Mouse (Mus musculus): ENCODE measurements at regions not wholly inside any gene's neighbourhood (a gene's known extent, or its start where the extent isn't known, plus 50 kb on each side); places are given as distances from the start of the nearest gene placed in this dataset.
A peak's percentile ranks its signal among the peaks of the same experiment; 100 is the strongest.

DNA sequence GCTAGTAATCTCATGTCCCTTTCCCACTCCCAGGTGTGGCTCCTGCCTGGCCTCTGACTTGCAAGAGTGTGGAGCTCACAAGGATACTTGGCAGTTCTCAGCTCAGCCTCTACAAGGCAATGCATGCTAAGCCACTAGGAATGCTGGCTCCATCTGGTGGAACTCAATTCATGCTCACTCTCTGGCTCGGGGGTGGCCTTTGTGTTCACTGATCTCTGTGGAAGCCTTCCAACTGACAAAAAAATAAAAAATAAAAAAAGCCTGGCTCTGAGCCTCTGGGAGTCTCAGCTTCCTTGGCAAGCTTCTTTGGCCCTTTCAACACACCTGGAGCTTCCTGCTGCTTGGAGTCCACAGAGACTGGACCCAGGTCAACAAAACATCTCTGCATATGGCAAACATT is 571.8 kb upstream of the Gm19410 start:
- Histone ChIP-seq H3K27ac (ENCODE audit: low read length) (no peak overlapping the region), H3K36me3 (ENCODE audit: insufficient read depth, low read length) (no peaks in the 10 kb centered on the region), H3K9me3 (ENCODE audit: low read length) (no peaks in the 10 kb centered on the region), H3K4me1 (ENCODE audit: insufficient read depth, low read length) (no peaks in the 10 kb centered on the region), H3K4me3 (ENCODE audit: low read length) (no peak overlapping the region), H3K9ac (replicated peaks; ENCODE audit: low read length) (no peak overlapping the region), H3K27me3 (ENCODE audit: insufficient read depth, low read length) (no peaks in the 10 kb centered on the region), H3K4me2 (replicated peaks; ENCODE audit: low read depth, low read length) (no peak overlapping the region)
- WGBS, result 32% methylated on average over 1 of the region's 1 CpGs
- peak; percentile 72 for ATAC-seq (ENCODE audit: low FRiP score, low TSS enrichment)

- Histone ChIP-seq H3K9ac (replicated peaks; ENCODE audit: low read length) (no peak overlapping the region), H3K4me2 (replicated peaks; ENCODE audit: low read depth, low read length) (no peak overlapping the region), H3K27me3 (ENCODE audit: insufficient read depth, low read length) (no peaks in the 10 kb centered on the region), H3K4me1 (ENCODE audit: insufficient read depth, low read length) (peaks cover 4% of the 10 kb centered on the region), H3K27ac (ENCODE audit: low read length) (no peak overlapping the region), H3K36me3 (ENCODE audit: insufficient read depth, low read length) (no peaks in the 10 kb centered on the region), H3K4me3 (ENCODE audit: low read length) (no peak overlapping the region), H3K9me3 (ENCODE audit: low read length) (no peaks in the 10 kb centered on the region)
- WGBS, result 21% methylated on average over 4 of the region's 4 CpGs
- peak; percentile 55; the same call in 1 of the 2 replicates for ATAC-seq (ENCODE audit: low FRiP score, low TSS enrichment)
These were observed 569.4 kb upstream of the Gm19410 start for GRCm38 (mm10) chr8:35196189-35196588.

- H3K27me3 ChIP-seq (ENCODE audit: insufficient read depth, low read length), result no peaks in the 10 kb centered on the region
- peaks cover 13% of the 10 kb centered on the region for H3K4me1 ChIP-seq (ENCODE audit: insufficient read depth, low read length)
- ATAC-seq (ENCODE audit: low FRiP score, low TSS enrichment), result no peak
- H3K4me3 ChIP-seq (ENCODE audit: low read length), result no peak overlapping the region
- H3K4me2 ChIP-seq (replicated peaks; ENCODE audit: low read depth, low read length), result no peak overlapping the region
- WGBS, result 65% methylated on average over 2 of the region's 2 CpGs
- no peak overlapping the region for H3K27ac ChIP-seq (ENCODE audit: low read length)
- H3K9me3 ChIP-seq (ENCODE audit: low read length), result no peaks in the 10 kb centered on the region
- H3K9ac ChIP-seq (replicated peaks; ENCODE audit: low read length), result no peak overlapping the region
- no peaks in the 10 kb centered on the region for H3K36me3 ChIP-seq (ENCODE audit: insufficient read depth, low read length)
These were observed 566.8 kb upstream of the Gm19410 start for GRCm38 (mm10) chr8:35198766-35199165.

GRCm38 (mm10) chr8:35201416-35201815 is 564.2 kb upstream of the Gm19410 start:
- H3K4me1 ChIP-seq (ENCODE audit: insufficient read depth, low read length), result peaks cover 29% of the 10 kb centered on the region
- ATAC-seq (ENCODE audit: low FRiP score, low TSS enrichment), result peak; percentile 49; the same call in 1 of the 2 replicates
- H3K4me2 ChIP-seq (replicated peaks; ENCODE audit: low read depth, low read length), result peak overlapping the region; percentile 29; the same call in 1 of the 2 replicates
- no peaks in the 10 kb centered on the region for H3K9me3 ChIP-seq (ENCODE audit: low read length)
- 0 out of 2 replicates have a peak overlapping the region, but pooled peaks have one; percentile 14 for H3K9ac ChIP-seq (replicated peaks; ENCODE audit: low read length)
- H3K36me3 ChIP-seq (ENCODE audit: insufficient read depth, low read length), result no peaks in the 10 kb centered on the region
- no peak overlapping the region for H3K4me3 ChIP-seq (ENCODE audit: low read length)
- peak overlapping the region; percentile 68 for H3K27ac ChIP-seq (ENCODE audit: low read length)
- no peaks in the 10 kb centered on the region for H3K27me3 ChIP-seq (ENCODE audit: insufficient read depth, low read length)
- WGBS, result 40% methylated on average over 12 of the region's 12 CpGs

DNA sequence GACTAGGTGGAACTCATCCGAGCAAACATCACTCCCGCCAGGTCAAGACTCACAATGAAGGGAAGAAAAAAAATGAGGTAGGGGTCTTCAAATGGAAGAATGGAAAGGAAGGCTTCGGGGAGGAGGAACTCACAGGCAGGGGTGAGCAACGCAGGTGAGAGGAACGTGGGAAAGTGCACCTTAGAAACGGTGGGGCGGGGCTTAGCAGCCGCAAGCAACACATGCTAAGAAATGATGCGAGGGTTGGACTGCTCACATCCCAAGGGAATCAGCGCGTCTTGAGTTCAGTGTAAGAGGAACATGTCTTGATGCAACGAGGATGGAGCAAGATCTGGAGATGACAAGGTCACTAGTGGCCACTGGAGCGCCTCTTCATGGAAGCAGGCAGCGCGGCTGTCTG is 560.6 kb upstream of the Gm19410 start:
- no peak for ATAC-seq (ENCODE audit: low FRiP score, low TSS enrichment)
- Histone ChIP-seq H3K36me3 (ENCODE audit: insufficient read depth, low read length) (no peaks in the 10 kb centered on the region), H3K4me1 (ENCODE audit: insufficient read depth, low read length) (peaks cover 40% of the 10 kb centered on the region), H3K4me3 (ENCODE audit: low read length) (no peak overlapping the region), H3K9ac (replicated peaks; ENCODE audit: low read length) (no peak overlapping the region), H3K27ac (ENCODE audit: low read length) (no peak overlapping the region), H3K27me3 (ENCODE audit: insufficient read depth, low read length) (no peaks in the 10 kb centered on the region), H3K9me3 (ENCODE audit: low read length) (no peaks in the 10 kb centered on the region), H3K4me2 (replicated peaks; ENCODE audit: low read depth, low read length) (peak overlapping the region; percentile 48)
- 63% methylated on average over 15 of the region's 15 CpGs for WGBS

- H3K36me3 ChIP-seq (ENCODE audit: insufficient read depth, low read length), result no peaks in the 10 kb centered on the region
- H3K4me3 ChIP-seq (ENCODE audit: low read length), result peak overlapping the region; percentile 22
- peak; percentile 57; the same call in 1 of the 2 replicates for ATAC-seq (ENCODE audit: low FRiP score, low TSS enrichment)
- peak overlapping the region; percentile 48 for H3K4me2 ChIP-seq (replicated peaks; ENCODE audit: low read depth, low read length)
- H3K27me3 ChIP-seq (ENCODE audit: insufficient read depth, low read length), result no peaks in the 10 kb centered on the region
- peak overlapping the region; percentile 46; the same call in 1 of the 2 replicates for H3K9ac ChIP-seq (replicated peaks; ENCODE audit: low read length)
- H3K4me1 ChIP-seq (ENCODE audit: insufficient read depth, low read length), result peaks cover 40% of the 10 kb centered on the region
- no peaks in the 10 kb centered on the region for H3K9me3 ChIP-seq (ENCODE audit: low read length)
- 11% methylated on average over 8 of the region's 8 CpGs for WGBS
- 0 out of 2 replicates have a peak overlapping the region, but pooled peaks have one; percentile 23 for H3K27ac ChIP-seq (ENCODE audit: low read length)
These were observed 560.1 kb upstream of the Gm19410 start for GRCm38 (mm10) chr8:35205536-35205935.

- Histone ChIP-seq H3K4me3 (ENCODE audit: low read length) (no peak overlapping the region), H3K4me2 (replicated peaks; ENCODE audit: low read depth, low read length) (peak overlapping the region; percentile 48), H3K27me3 (ENCODE audit: insufficient read depth, low read length) (no peaks in the 10 kb centered on the region), H3K9ac (replicated peaks; ENCODE audit: low read length) (peak overlapping the region; percentile 46; the same call in 1 of the 2 replicates), H3K9me3 (ENCODE audit: low read length) (no peaks in the 10 kb centered on the region), H3K4me1 (ENCODE audit: insufficient read depth, low read length) (peaks cover 35% of the 10 kb centered on the region), H3K36me3 (ENCODE audit: insufficient read depth, low read length) (no peaks in the 10 kb centered on the region), H3K27ac (ENCODE audit: low read length) (no peak overlapping the region)
- WGBS, result 40% methylated on average over 6 of the region's 6 CpGs
- 0 out of 2 replicates have a peak, but pooled peaks have one; percentile 13 for ATAC-seq (ENCODE audit: low FRiP score, low TSS enrichment)
These were observed 559.3 kb upstream of the Gm19410 start for GRCm38 (mm10) chr8:35206271-35206670.

DNA sequence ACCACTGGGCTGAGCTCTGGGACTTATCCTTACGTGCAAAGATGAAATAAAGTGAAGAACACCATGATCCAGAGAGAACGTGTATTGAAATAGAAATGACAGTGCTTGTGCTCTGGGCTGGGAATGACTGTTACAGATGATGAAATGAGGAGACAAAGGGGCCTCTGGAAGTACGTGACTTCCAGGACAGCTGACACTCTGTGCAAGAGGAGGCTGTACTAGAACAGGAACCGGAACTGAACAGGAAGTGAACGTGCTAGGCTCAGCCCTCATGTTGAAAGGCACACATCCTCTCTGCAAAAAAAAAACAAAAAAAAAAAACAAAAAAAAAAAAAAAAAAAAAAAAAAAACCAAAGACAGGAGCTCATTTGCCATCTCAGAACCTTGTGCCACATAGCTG is 557.2 kb upstream of the Gm19410 start:
- Histone ChIP-seq H3K36me3 (ENCODE audit: insufficient read depth, low read length) (no peaks in the 10 kb centered on the region), H3K4me1 (ENCODE audit: insufficient read depth, low read length) (peaks cover 27% of the 10 kb centered on the region), H3K4me2 (replicated peaks; ENCODE audit: low read depth, low read length) (no peak overlapping the region), H3K27me3 (ENCODE audit: insufficient read depth, low read length) (no peaks in the 10 kb centered on the region), H3K27ac (ENCODE audit: low read length) (no peak overlapping the region), H3K9ac (replicated peaks; ENCODE audit: low read length) (no peak overlapping the region), H3K4me3 (ENCODE audit: low read length) (no peak overlapping the region), H3K9me3 (ENCODE audit: low read length) (no peaks in the 10 kb centered on the region)
- no peak for ATAC-seq (ENCODE audit: low FRiP score, low TSS enrichment)
- WGBS, result 77% methylated on average over 5 of the region's 5 CpGs

GRCm38 (mm10) chr8:35211506-35212452 is 553.8 kb upstream of the Gm19410 start:
- H3K4me3 ChIP-seq (ENCODE audit: low read length), result no peak overlapping the region
- no peak overlapping the region for H3K9ac ChIP-seq (replicated peaks; ENCODE audit: low read length)
- no peaks in the 10 kb centered on the region for H3K27me3 ChIP-seq (ENCODE audit: insufficient read depth, low read length)
- ATAC-seq (ENCODE audit: low FRiP score, low TSS enrichment), result no peak
- H3K4me1 ChIP-seq (ENCODE audit: insufficient read depth, low read length), result peaks cover 8% of the 10 kb centered on the region
- 67% methylated on average over 10 of the region's 10 CpGs for WGBS
- no peak overlapping the region for H3K27ac ChIP-seq (ENCODE audit: low read length)
- H3K36me3 ChIP-seq (ENCODE audit: insufficient read depth, low read length), result no peaks in the 10 kb centered on the region
- no peak overlapping the region for H3K4me2 ChIP-seq (replicated peaks; ENCODE audit: low read depth, low read length)
- no peaks in the 10 kb centered on the region for H3K9me3 ChIP-seq (ENCODE audit: low read length)

GRCm38 (mm10) chr8:35213515-35213914 is 552.1 kb upstream of the Gm19410 start:
- H3K36me3 ChIP-seq (ENCODE audit: insufficient read depth, low read length), result no peaks in the 10 kb centered on the region
- no peaks in the 10 kb centered on the region; the same call in 1 of the 2 replicates for H3K4me1 ChIP-seq (ENCODE audit: insufficient read depth, low read length)
- H3K4me2 ChIP-seq (replicated peaks; ENCODE audit: low read depth, low read length), result no peak overlapping the region
- 73% methylated on average over 3 of the region's 3 CpGs for WGBS
- no peak overlapping the region for H3K4me3 ChIP-seq (ENCODE audit: low read length)
- H3K9me3 ChIP-seq (ENCODE audit: low read length), result no peaks in the 10 kb centered on the region
- no peak overlapping the region for H3K27ac ChIP-seq (ENCODE audit: low read length)
- no peak for ATAC-seq (ENCODE audit: low FRiP score, low TSS enrichment)
- no peak overlapping the region for H3K9ac ChIP-seq (replicated peaks; ENCODE audit: low read length)
- H3K27me3 ChIP-seq (ENCODE audit: insufficient read depth, low read length), result no peaks in the 10 kb centered on the region
